Mouse (Mus musculus): ENCODE measurements at regions not wholly inside any gene's neighbourhood (a gene's known extent, or its start where the extent isn't known, plus 50 kb on each side); places are given as distances from the start of the nearest gene placed in this dataset.

GRCm38 (mm10) chr16:30118876-30119275 lies 54.7 kb downstream of the Hes1 start:
- no peak for DNase-seq

DNA sequence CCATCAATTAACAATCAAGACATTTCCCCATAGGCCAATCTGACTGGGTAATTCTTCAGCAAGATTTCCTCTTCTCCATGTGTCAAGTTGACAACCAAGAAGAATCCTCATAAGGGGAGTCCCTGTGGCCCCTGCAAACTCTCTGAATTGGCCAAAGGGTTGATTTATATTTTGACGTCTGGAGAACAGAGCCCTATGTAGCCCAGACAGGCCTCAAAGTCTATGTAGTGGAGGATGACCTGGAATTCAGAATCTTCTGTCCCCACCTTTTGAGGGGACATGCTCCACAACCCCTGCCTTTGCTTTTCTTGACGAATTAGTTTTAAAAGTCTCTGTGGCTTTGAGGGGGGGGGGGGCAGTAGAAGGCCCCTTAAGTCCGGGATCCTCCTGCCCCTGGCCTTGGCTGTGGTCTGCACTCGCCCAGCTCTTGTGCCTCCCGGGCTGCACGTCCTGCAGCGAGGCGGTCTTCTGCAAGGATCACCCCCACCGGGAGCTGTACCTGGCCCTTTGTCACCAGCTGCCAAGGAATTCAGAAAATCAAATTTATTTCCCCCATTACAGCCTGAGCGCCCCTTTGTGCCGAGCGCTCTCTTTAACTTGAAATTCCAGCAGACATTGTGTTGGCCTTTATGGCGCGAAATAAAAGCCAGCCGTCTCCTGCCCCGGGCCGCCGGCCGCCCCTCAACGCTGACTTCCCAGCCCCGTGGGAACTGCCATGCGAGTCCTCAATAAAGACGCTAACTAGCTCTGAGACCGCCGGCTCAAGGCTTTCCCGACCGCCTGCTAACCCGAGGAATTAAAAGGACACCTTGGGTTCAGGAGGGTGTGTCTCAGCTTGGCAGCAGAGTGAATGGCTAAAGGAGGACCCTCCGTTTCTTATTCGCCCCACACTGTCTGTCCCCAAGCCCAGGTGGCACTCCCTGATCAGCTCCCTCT lies 56.4 kb downstream of the Hes1 start:
- DNase-seq, result no peak

GRCm38 (mm10) chr16:30121596-30121995 lies 57.4 kb downstream of the Hes1 start:
- DNase-seq, result no peak

DNA sequence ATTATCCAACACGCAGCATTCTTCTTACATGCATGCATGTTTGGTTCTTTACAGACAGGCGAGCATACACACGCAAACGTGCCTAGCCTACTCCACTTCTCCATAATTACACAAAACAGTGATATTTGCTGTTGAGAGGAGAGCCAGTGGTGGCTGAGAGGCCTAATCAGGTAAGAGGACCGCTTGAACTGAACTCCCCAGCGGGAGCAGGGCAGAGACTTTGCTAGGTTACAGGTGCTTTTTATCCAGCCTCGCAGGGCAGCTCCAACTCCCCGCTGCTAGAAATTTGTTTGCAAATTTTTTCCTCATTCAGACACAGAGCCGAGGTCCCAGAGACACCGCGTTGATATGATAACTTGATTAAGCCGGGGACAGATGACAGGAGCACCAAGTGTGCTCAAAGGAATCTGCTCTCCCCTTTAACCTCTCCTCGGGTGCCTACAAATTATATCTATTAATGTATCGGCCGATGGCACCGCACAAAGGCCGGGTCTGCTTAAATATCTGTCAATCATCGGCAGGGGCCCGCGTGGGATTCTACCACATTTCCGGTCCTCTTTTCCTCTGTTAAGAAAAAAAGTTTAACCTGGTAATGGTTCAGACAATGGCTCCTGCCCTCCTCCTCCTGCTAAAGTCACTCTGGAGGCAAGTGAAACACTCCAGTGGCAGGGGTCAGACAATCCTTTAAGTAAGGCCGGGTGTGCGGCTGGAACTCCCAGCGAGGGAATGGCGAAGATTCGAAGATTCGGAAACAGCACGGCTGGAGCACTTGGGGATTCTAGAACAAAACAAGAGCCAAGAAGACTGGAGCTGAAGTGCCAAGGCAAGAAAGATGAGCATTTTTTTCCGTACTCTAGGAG lies 58.3 kb downstream of the Hes1 start:
- peak; percentile 27 for DNase-seq

GRCm38 (mm10) chr16:30127015-30127414 lies 62.8 kb downstream of the Hes1 start:
- DNase-seq, result no peak

GRCm38 (mm10) chr16:30128787-30129186 lies 64.6 kb downstream of the Hes1 start:
- DNase-seq, result no peak

GRCm38 (mm10) chr16:30129218-30130112 lies 65.3 kb downstream of the Hes1 start:
- DNase-seq, result no peak

- no peak for DNase-seq
Measured at GRCm38 (mm10) chr16:30130113-30130471, 65.9 kb downstream of the Hes1 start.

DNA sequence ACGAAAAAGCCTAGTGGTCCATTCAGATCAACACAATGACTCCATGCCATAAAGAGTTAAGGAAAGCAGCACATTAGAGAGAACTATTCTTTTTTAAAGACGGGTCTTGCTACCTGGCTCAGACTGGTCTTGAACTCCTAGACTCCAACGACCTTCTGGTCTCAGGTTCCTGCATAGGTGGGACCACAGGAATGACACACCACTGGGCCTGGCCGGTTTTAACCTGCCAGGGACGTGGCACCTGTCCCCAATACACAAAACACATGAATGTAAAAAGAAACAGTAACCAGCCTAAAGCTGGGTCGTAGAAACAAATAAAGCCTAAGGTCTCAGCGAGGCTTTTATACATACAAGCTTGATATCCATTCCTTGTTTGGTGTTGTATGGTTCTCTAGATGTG lies 67.9 kb downstream of the Hes1 start:
- DNase-seq, result no peak

DNA sequence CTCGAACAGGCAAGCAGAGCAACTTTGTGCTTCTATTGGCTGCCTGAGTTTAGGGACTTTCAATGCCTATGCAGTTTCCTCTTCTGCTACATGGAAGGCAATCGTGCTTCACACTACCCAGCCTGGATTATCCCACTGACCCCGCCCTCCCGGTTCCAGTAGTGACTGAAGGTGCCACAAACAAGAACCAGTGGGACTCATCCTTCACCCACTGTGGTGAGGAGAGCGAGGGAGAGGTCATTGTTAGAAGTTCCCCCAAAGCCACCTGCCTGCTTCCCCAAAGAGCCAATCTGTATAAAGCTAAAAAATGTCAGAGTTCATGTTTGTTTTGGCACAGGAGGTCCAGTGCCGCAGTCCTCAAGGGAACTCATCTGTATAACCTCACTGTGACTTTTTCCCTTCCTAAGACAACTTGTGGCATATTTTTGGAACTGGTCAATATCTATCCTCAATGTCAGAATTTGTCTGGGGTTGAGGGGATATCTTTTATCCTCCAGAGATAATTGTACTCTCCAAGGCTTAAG lies 70.5 kb downstream of the Hes1 start:
- no peak for DNase-seq

DNA sequence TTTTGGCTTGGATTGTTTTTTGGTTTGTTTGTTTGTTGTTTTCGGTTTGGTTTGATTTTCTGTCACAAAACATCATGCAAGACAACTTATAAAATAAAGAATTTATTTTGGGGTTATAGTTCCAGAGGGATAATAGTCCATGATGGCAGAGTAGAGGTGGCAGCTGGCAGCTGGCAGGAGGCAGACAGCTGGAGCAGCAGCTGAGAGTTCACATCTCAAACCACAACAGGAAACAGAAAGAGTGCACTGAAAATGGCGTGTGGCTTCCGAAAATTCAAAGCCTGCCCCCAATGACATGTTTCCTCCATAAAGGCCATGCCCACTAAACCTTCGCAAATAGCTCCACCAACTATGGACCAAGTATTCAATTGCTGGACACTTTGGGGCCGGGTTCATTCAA lies 72.7 kb downstream of the Hes1 start:
- DNase-seq, result no peak

GRCm38 (mm10) chr16:30137812-30138211 lies 73.6 kb downstream of the Hes1 start:
- no peak for DNase-seq

GRCm38 (mm10) chr16:30144818-30145464 lies 80.8 kb downstream of the Hes1 start:
- no peak for DNase-seq

- DNase-seq, result peak; percentile 52
Measured at GRCm38 (mm10) chr16:30145465-30146207, 81.5 kb downstream of the Hes1 start.

DNA sequence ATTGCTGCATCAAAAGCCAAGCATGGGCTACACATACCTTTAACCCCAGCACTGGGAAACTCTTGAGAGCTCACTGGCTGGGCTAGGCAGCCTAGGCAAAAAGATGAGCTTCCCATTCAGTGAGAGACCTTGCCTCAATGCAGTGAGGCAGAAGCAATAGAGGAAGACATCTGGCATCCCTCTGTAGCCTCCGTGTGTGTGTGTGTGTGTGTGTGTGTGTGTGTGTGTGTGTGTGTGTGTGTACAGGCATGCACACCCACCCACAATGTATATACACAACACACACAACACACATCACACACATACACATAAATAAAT lies 82.0 kb downstream of the Hes1 start:
- no peak for DNase-seq

DNA sequence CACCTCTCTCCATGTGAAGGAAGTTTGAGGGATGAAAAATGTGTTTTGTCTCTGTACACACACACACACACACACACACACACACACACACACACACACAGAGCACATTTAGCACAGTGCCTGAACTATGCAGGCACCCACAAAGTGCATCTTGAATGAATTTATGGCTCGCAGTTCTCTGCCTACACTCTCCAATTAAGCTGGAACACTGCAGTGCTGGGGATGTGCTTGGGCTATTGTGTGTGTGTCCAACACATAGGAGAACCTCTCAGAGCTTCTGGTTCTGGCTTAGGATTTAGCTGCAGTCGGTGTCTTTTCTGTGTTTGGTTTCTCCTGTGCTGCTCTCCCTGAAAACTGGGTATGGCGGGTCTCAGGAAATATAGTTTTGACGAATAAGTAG lies 83.1 kb downstream of the Hes1 start:
- no peak for DNase-seq

- no peak for DNase-seq
Measured at GRCm38 (mm10) chr16:30151104-30151503, 86.9 kb downstream of the Hes1 start.

- DNase-seq, result no peak
Measured at GRCm38 (mm10) chr16:30155070-30155469, 90.9 kb downstream of the Hes1 start.

- DNase-seq, result no peak
Measured at GRCm38 (mm10) chr16:30155486-30156246, 91.5 kb downstream of the Hes1 start.

GRCm38 (mm10) chr16:30158184-30158583 lies 94.0 kb downstream of the Hes1 start:
- DNase-seq, result no peak

DNA sequence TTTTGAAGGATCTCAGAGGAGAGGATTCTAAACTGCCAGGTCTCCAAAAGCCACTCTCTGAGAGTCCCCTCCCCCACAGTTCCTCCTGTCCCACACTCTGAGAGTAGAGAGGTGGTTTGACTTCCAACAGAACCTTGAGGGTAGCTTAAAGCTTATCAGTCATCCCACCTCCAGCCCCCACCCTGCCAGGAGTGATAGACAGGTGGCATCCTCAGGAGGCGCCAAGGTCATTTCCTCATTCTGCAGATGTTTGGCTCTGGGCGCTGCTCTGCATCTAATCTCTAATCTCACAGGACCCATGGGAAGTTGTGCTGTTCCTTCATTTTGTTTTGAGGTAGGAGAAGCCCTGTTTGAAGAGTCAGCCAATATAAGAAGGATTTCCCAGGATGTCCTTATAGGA lies 96.2 kb downstream of the Hes1 start:
- DNase-seq, result no peak
